Mouse (Mus musculus) right cerebral cortex, postnatal 36 days (tissue): Measurements from ENCODE around the gene Sema4b.

Experiments
- DNase-seq, 2 experiments: peaks; one replicate each; pipeline ENCODE4 v3.0.0; 2022; ENCODE audit warnings: low spot score in 2 of 2, mixed read lengths in 1 of 2

Sema4b gene

GRCm38 (mm10) chr7:80186531-80187296, at the start of gene Sema4b:
Gene Sema4b (plus strand): TSS chr7:80186841.
- peak; percentile 91 to 92 for DNase-seq

DNA sequence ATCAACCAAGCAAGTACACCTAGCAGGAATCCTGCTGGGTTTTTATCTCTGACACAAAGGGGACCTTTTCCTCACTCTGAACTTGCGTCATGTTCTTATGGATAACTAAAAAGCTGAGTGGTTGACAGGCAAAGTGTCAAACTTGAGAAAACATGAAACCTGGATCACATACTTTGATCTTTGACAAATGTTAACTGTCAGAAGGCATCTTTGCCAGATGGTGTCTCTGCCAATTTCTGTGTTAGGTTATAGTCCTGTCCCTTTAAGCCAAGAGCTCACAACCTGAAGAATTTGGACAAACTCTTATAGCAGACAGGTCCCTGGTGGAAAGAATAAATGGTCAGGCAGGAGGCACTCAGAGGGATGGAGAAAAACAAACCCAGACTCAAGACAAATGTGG, 48.3 kb upstream of the Sema4b start:
- DNase-seq, result no peak

DNA sequence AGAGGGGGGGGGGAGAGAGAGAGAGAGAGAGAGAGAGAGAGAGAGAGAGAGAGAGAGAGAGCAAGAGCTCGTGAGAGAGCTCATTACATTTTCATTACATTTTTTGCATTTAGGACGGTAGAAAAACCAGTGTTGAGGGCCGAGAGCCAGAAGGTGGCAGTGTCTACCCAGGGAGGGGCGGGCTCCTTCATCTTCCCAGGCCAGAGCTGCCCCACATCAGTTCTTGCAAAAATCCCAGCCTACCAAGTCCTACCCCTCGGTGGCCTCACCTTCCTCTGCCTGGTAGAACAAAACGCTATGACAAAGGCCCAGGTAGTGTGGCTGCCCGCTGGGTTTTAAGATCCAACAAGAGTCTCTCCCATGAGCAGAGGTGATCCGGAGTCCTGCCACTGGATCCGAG, 45.8 kb upstream of the Sema4b start:
- peak; percentile 28 to 48 for DNase-seq

DNA sequence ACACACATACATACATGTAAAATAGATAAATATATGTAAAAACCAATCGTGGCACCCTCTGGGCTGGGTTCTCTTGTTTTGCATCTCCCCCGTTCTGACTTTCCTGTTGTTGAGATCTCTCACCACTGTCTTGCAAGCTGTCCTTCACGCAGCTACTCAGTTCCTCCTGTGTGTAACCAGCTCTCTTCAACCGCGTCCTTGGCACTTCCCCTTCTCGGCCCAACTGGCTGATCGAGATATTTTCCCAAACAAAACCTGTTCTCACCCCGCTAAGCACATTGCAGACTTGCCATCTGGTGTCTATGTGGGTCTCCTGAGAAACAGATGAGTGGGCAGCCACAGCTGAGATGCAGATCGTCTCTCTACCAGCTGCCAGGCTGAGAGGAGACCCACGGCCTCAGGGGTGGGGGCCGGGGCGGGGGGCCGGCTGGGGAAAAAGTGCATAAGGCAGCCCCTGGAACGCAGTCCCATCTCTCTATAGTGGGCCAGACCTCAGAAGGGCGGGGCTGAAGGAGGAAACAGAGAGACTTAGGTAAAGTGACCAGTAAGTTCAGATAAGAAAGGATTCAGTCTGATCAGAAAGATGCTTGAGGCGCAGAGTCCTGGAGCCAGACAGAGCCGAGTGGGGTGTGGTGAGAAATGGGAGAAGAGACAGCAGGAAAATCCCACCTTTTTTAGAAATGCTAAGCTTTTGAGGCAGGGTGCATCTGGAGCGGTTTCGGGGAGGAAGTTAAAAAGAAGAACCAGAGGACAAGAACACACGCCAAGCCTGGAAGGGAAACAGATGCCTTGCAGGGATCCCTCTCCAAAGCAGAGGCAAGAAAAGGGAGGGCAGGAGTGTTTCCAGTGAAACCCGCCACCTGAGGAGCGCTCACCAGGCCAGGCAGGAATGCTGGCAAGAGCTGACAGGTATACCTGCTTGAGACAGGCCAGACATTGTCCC, 43.0 kb upstream of the Sema4b start:
- peak; percentile 68 to 77 for DNase-seq

- DNase-seq, result no peak
These were observed 41.9 kb upstream of the Sema4b start for GRCm38 (mm10) chr7:80144695-80145094.

DNA sequence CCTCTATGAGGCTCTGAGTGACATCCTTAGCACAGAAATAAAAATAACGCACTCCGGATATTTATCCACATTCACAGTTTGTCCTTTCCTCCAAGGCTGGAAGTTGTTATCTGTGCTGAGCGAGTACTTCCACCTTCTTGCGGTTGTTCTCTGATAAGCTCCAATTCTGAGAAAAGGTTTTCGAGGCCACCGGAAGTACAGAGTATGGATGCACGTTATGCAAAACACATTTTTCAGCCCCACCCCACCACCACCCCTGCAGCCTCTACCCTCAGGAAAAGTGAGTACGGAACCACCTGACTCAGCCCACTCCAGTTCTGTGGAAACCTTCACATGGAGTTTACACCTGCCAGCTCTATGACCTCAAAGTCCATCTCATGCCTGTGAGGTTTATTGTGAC, 40.6 kb upstream of the Sema4b start:
- no peak for DNase-seq

GRCm38 (mm10) chr7:80149356-80149755, 37.3 kb upstream of the Sema4b start:
- peak; percentile 25 to 46 for DNase-seq

GRCm38 (mm10) chr7:80152152-80152551, 34.5 kb upstream of the Sema4b start:
- DNase-seq, result no peak

GRCm38 (mm10) chr7:80152756-80153155, 33.9 kb upstream of the Sema4b start:
- no peak for DNase-seq

- no peak for DNase-seq
These were observed 32.0 kb upstream of the Sema4b start for GRCm38 (mm10) chr7:80154689-80155088.

DNA sequence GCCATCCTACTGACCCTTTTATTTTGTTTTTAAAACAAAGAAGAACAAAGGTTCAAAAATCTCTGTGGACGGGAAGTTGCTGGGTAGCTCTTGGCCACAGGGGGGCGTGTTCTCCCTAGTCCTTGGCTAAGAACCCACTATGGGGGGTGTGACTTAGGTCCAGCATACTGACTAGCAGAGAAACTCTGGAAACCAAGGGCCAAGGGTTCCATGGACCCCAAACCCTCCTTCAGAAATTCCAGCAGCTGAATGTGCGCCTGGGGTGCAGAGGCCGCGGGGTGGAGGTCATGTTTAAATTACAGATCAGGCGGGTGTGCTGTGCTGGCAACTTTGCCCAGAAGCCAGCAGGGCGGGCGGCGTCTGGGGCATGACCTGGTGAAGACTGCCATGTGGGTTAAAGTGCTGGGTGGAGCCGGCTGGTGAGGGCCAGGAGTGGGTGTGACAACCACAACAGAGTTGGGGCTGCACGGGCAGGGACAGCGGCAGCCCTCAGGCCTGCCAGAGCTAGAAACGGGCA, 29.9 kb upstream of the Sema4b start:
- DNase-seq, result no peak

DNA sequence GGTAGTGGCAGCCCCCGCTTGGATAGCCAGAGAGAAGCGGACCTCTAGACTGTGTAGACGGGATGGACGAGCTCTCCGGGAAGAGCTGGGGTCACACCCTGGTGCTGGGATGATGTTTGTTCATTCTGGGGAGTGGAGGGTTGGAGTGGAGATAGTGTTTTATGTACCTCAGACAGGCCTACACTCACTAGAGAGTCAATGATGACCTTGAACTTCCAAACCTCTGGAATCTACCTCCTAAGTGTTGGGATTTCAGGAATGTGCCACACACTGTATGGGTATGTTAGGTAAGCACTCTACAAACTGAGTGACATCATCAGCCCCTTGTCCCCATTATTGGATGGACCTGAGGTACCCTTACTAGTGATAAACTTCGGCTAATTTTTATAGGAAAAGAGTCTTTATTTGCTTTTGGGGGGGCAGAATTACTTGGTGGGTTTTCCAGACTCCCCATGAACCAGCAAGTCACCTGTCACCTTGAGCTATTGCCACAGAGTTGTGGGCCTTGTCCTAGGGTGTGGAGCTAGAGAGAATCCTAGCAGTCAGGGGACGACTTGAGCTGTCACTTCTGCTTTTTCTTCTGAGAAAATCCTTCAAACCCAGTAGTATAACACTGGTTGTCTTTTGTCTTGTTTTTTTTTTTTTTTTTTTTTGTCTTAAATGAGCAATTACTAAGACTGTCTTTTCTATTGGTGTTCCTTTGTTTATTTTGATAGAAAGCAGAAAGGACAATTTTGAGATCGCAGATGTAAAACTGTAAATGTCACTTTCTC, 28.0 kb upstream of the Sema4b start:
- DNase-seq, result no peak

DNA sequence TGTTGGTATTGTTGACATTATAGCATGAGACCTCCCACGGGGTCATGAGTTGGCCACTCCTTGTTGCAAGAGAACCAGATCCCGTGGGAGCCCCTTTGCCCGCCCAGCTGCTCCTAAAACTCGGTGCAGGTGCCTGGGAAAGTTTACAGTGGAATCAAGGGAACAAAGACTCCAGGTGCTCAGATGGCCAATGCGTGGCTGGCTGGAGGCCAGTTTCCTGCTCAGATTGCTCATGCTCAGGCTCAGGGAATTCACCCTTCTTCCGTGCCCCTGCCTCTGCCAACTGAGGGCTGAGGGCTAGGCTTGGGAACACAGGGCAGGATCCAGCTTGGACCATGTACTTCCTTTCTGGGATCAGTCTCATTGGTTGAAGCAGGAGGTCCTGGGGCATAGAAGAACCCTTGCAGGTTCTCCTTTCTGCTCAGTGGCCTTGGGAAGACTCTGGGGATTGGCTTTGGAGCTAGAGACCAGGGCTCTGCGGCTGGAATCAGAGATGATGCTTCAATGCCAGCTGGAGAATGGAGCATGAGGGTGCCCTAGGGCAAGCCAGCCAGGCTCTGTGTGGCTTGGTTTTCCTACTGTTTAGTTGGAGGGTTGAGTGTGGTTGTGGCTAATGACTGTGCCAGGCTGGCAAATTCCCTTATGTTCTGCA, 26.2 kb upstream of the Sema4b start:
- DNase-seq, result no peak

GRCm38 (mm10) chr7:80160945-80161306, 25.7 kb upstream of the Sema4b start:
- DNase-seq, result no peak

DNA sequence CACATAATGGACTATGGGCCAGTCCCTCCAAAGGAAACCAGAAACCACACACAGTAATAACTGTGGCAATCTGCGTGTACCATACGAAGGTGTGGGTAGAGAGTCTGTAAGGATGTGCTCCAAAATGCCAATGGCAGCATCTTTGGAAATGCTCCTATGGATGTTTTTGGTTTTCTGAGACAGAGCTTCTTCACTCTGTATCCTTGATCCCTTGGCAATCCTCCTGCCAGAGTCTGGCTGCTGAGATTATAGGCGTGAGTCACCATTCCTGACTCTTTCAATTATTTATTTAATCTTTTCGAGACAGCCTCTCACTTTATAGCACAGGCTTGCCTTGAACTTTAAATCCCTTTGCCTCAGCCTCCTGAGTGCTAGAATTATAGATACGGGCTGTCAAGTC, 21.2 kb upstream of the Sema4b start:
- no peak for DNase-seq

DNA sequence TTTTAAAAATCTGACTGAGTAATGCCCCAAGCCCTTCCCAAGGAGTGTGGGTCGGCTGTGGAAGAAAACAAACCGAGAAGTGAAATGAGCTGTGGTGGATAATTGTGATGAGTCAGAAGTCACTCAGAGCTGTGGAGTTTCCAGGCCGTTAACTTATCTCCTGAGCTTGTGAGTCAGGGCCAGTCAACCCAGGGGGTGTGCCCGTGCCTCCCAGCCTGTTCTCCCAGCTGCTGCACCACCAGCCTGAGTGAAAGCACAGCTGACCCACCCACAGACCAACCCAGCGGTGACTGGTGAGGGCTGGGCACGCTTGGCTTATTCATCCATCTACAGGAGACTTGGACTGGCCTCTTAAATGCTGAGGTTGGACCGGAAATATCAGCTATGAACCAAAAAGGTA, 19.9 kb upstream of the Sema4b start:
- no peak for DNase-seq

DNA sequence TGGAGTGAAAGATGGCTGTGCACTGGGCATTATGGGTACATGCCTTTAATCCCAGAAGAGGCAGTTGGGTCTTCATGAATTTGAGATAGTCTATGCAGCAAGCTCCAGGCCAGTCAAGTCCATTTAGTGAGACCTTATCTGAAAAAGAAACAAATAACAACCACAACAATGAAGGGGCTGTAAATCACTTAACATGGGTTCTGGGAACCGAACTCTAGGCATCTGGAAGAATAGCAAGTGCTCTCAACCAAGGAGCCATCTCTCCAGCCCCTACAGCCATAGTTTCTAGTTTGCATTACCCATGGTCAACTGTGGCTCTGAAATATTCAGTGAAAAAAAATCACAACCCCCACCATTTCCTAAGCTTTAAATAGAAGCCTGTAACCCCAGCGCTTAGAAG, 16.8 kb upstream of the Sema4b start:
- no peak for DNase-seq

- peak; percentile 50 to 57 for DNase-seq
These were observed 15.3 kb upstream of the Sema4b start for GRCm38 (mm10) chr7:80171345-80171744.

DNA sequence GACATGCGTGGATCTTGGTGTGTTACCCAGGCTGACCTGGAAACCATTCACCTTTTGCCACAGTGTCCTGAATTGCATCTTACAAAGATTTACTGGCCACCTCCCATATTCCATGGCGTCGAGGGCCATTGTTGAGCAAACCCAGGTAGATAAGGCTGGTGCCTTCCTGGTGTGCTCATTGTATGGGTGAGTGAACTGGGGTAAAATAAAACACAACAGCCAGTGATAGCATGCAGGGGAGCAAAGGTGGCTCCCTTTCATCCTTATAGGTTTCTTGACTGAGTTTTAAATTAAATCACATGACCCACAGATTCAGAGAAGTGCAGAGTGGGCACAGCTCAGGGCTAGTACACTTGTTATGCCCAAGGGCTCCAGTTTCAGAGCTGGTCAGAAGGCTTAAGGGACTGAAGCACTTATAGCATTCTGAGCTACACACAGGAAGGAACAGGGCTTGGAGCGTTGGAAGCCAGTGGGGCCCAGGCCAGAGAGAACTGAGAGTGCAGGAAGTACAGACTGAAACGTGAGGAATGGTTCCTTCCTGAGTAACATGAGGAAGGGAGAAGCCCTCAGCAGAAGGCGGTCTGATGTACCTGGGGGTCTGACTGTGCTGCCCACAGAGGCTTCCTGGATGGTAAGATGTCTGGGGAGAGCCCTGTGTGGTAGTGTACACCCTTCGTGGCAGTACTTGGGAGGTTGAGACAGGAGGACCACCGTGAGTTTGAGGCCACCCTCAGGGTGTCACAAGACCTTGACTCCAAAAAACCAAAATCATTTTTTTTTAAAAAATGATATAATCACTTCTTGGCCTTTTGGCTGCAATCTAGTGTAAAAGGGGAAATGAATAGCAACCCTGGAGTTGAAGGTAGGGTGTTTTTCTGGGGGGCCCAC, 14.3 kb upstream of the Sema4b start:
- DNase-seq, result no peak

DNA sequence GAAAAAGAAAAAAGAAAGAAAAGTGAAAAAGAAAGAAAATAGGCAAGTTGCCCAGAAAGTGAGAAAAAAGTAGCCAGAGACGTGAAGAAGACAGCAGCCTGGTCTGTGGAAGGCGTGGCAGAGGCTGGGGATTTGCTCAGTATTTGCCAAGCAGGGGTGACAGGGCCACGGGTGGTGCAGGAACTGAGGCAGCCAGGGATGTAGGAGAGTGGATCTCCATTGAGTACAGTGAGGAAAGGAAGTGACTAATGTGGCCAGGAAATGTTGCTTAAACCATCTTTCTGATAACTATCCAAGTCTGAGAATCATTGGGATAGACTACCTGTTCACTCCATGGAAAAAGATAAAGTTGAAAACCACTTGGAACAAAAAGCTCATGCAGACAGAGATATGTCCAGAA, 10.5 kb upstream of the Sema4b start:
- no peak for DNase-seq
